1 mouse cellular context compared by ENCODE assay signal in the genomic region with DNA sequence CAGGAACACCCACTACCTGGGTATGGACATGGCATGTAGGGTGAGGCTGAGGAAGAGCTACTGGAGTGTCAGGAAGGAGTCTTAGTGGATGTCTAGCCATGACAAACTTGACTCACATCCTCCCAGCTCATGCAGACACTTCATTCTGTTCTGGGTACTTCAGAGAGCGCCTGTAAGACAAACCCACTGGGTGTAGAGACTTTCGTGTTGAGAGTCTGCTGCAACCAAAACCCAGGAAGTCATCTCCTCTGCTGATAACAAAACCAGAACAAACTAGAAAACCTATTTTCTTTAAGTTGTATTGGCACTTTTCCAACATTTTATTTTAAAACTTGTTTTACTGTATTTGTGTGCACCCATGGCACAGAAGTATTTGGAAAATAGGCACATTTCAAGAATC.
A peak's percentile ranks its signal among the peaks of the same experiment; 100 is the strongest.
TF ChIP-seq lines count a peak whose summit lies in the region.

No protein-coding gene starts in this region.

TF ChIP-seq in MEL, 35 proteins besides CTCF, POLR2A, EP300 and RAD21 (continued from another document):
- TF ChIP-seq GATA1 (IDR thresholded peaks at IDR 0.05; ENCODE audit: low read depth, low read length): peak; percentile 93
- peak; percentile 62; the same call in 1 of the 2 replicates for TF ChIP-seq MYC (IDR thresholded peaks at IDR 0.05; ENCODE audit: low read depth, low read length)
- no peak for TF ChIP-seq MAX (IDR thresholded peaks at IDR 0.05; ENCODE audit: low read length)
- no peak for TF ChIP-seq GABPA (IDR thresholded peaks at IDR 0.05; ENCODE audit: low read depth, low read length)
